Mouse (Mus musculus) C2C12 (cell line): Measurements from ENCODE around the gene Btn2a2. TPM values are rescaled to one million over a fixed set of nuclear protein-coding genes. Genes with fewer than 3 reads are reported as not detected.
A peak's percentile ranks its signal among the peaks of the same experiment; 100 is the strongest.

Source experiments
- H3K27me3 ChIP-seq: one replicate; pipeline ENCODE4 v1.6.1; 2011; ENCODE audit not compliant: control insufficient read depth, insufficient read depth, insufficient read length
- H3K36me3 ChIP-seq: one replicate; pipeline ENCODE4 v1.6.1; 2011; ENCODE audit not compliant: control insufficient read depth, insufficient read depth
- H3K4me3 ChIP-seq: one replicate; pipeline ENCODE4 v1.5.1; 2011; ENCODE audit warnings: mild to moderate bottlenecking, control low read depth; ENCODE audit not compliant: poor library complexity, insufficient read depth, severe bottlenecking
- H3K79me2 ChIP-seq: one replicate; pipeline ENCODE4 v1.6.1; 2011; ENCODE audit not compliant: control insufficient read depth, insufficient read depth
- H3K79me3 ChIP-seq: one replicate; pipeline ENCODE4 v1.6.1; 2011; ENCODE audit warnings: low read depth, control low read depth
- H3ac ChIP-seq: one replicate; pipeline ENCODE3; 2011; ENCODE audit warnings: low read depth; ENCODE audit not compliant: control insufficient read depth, insufficient read length
- CEBPB ChIP-seq: IDR thresholded peaks from one replicate; pipeline ENCODE4 v1.6.1; 2011; ENCODE audit warnings: low read depth, mild to moderate bottlenecking, control low read depth, moderate library complexity
- CTCF ChIP-seq: IDR thresholded peaks from one replicate; pipeline ENCODE4 v1.5.1; 2011; ENCODE audit not compliant: control insufficient read depth, insufficient read depth, insufficient read length
- FOSL1 ChIP-seq: IDR thresholded peaks from one replicate; pipeline ENCODE4 v1.8.0; 2011; ENCODE audit warnings: mild to moderate bottlenecking, low read length; ENCODE audit not compliant: poor library complexity, insufficient read depth, severe bottlenecking
- MAX ChIP-seq: IDR thresholded peaks from one replicate; pipeline ENCODE4 v1.6.1; 2011; ENCODE audit warnings: mild to moderate bottlenecking, control low read depth
- MYOD1 ChIP-seq: IDR thresholded peaks from one replicate; pipeline ENCODE4 v1.6.1; 2011; ENCODE audit warnings: low read depth; ENCODE audit not compliant: control insufficient read depth, insufficient read length
- MYOG ChIP-seq: IDR thresholded peaks from one replicate; pipeline ENCODE4 v1.6.1; 2011; ENCODE audit not compliant: control insufficient read depth, insufficient read length; ENCODE audit errors: extremely low read depth
- USF1 ChIP-seq: IDR thresholded peaks from one replicate; pipeline ENCODE4 v1.6.1; 2011; ENCODE audit warnings: low read depth, mild to moderate bottlenecking, control low read depth, moderate library complexity
- polyA plus RNA-seq: library from polyadenylated mRNA; unstranded; fragments of >200 nt; fragmentation: generic; extraction: Trizol; gene quantifications from one replicate; pipeline ENCODE4 v1.2.1, GENCODE M21; 2012; ENCODE audit warnings: missing spikeins

The Btn2a2 gene
- polyA plus RNA-seq, 1 experiment, result 0.07 TPM

DNA sequence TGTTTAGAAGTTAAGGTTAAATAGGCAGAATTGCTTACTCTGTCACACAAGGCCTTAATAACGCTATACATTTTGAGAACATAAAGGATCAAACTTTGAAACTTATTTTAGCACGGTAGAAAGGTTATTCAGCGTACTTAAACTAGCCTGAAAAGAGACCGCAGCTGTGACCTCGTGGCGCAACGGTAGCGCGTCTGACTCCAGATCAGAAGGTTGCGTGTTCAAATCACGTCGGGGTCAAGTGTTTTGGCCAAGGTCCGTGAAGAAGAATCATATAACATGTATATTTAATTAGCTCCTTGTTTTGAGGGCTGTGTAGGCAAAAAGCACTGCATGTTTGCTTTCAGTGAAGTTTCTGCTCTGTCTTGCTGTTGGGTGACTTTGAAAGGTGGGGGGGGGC, 17.7 kb upstream of the Btn2a2 start:
- TF ChIP-seq CEBPB, result peak; percentile 7
- no peak for TF ChIP-seq FOSL1
- Histone ChIP-seq H3K4me3 (peak overlapping the region; percentile 7), H3K79me3 (no peaks in the 10 kb centered on the region), H3ac (no peak overlapping the region), H3K79me2 (no peaks in the 10 kb centered on the region), H3K27me3 (no peaks in the 10 kb centered on the region), H3K36me3 (no peaks in the 10 kb centered on the region)

GRCm38 (mm10) chr13:23505662-23506345, 17.1 kb upstream of the Btn2a2 start:
- Histone ChIP-seq H3K79me2 (no peaks in the 10 kb centered on the region), H3K79me3 (no peaks in the 10 kb centered on the region), H3K27me3 (no peaks in the 10 kb centered on the region), H3K36me3 (no peaks in the 10 kb centered on the region), H3ac (peak overlapping the region; percentile 67), H3K4me3 (peak overlapping the region; percentile 7)
- TF ChIP-seq CEBPB (no peak), USF1 (no peak), CTCF (no peak), MAX (no peak), MYOG (no peak), MYOD1 (no peak), FOSL1 (no peak)

DNA sequence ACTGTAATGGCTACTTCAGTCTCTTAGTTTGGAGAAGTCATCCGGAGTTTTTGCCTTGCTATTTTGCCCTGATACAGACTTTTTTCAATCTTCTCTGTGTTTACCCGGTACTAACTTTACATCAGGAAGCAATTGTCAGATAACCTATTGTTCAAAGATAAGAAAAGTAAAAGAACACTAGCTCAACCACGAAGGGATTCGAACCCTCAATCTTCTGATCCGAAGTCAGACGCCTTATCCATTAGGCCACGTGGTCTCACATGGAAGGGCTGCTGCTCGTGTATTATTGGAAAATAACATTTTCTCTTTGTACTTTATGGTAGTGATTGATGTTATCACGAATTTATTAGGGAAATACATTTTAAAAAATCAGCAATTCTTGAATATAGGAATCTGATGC, 15.1 kb upstream of the Btn2a2 start:
- Histone ChIP-seq H3ac (no peak overlapping the region), H3K27me3 (no peaks in the 10 kb centered on the region), H3K4me3 (no peak overlapping the region), H3K79me2 (no peaks in the 10 kb centered on the region), H3K36me3 (no peaks in the 10 kb centered on the region), H3K79me3 (no peaks in the 10 kb centered on the region)
- peak; percentile 87 for TF ChIP-seq USF1
- no peak for TF ChIP-seq CTCF
- no peak for TF ChIP-seq MYOD1
- no peak for TF ChIP-seq FOSL1
- no peak for TF ChIP-seq CEBPB
- TF ChIP-seq MAX, result peak; percentile 63
- TF ChIP-seq MYOG, result no peak

DNA sequence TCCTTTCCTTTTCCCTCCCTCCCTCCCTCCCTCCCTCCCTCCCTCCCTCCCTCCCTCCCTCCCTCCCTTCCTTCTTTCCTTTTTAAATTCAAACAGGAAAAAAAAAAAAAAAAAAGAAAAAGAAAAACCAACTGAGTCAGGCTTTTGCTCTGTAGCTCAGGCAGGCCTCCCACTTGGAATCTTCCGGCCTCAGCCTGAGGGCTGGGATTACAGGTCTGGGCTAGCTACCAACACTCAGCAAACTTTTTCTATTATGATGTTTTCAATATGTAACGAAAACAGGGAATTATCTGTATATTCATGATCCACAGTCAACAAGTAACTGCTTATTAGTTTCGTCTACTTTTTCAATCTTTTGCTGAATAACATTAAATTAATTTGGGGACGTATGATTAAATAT, 14.3 kb upstream of the Btn2a2 start:
- H3K36me3 ChIP-seq, result no peaks in the 10 kb centered on the region
- H3K79me2 ChIP-seq, result no peaks in the 10 kb centered on the region
- H3K4me3 ChIP-seq, result no peak overlapping the region
- no peaks in the 10 kb centered on the region for H3K27me3 ChIP-seq
- TF ChIP-seq CTCF (no peak), FOSL1 (no peak)
- H3K79me3 ChIP-seq, result no peaks in the 10 kb centered on the region
- no peak overlapping the region for H3ac ChIP-seq

GRCm38 (mm10) chr13:23502031-23502567, 13.4 kb upstream of the Btn2a2 start:
- H3ac ChIP-seq, result no peak overlapping the region
- H3K79me2 ChIP-seq, result no peaks in the 10 kb centered on the region
- H3K4me3 ChIP-seq, result no peak overlapping the region
- no peaks in the 10 kb centered on the region for H3K79me3 ChIP-seq
- no peaks in the 10 kb centered on the region for H3K27me3 ChIP-seq
- no peaks in the 10 kb centered on the region for H3K36me3 ChIP-seq
- TF ChIP-seq USF1, result no peak
- no peak for TF ChIP-seq MYOD1
- TF ChIP-seq FOSL1, result no peak
- TF ChIP-seq MYOG, result no peak
- no peak for TF ChIP-seq CTCF

DNA sequence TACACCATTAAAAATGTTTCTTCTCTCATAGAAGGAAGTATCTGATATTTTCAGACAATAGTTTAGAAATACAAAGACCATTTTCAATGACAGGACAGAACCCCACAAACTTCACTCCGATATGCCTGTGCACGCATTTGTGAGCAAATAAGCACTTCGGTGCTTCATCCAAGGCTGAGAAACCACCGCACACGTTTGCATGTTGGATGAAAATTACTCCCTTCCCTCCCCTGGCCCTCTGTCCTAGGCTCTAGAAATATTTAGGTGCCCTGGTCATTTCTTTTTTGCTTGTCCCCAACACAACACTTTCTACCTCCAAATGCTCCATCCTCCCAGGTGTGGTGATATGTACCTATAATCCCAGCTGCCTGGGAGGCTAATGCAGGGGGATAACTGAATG, 12.9 kb upstream of the Btn2a2 start:
- Histone ChIP-seq H3ac (no peak overlapping the region), H3K27me3 (no peaks in the 10 kb centered on the region), H3K36me3 (no peaks in the 10 kb centered on the region), H3K79me2 (no peaks in the 10 kb centered on the region), H3K79me3 (no peaks in the 10 kb centered on the region), H3K4me3 (no peak overlapping the region)
- TF ChIP-seq CTCF, result no peak
- no peak for TF ChIP-seq FOSL1
- no peak for TF ChIP-seq CEBPB
- TF ChIP-seq MAX, result no peak
- TF ChIP-seq MYOD1, result no peak
- TF ChIP-seq USF1, result no peak
- TF ChIP-seq MYOG, result no peak
